Mouse (Mus musculus): ENCODE measurements around the gene Ncor2.

- TF ChIP-seq EP300 (optimal IDR thresholded peaks at IDR 0.05) (no peak), CTCF (IDR thresholded peaks at IDR 0.05; ENCODE audit: low read depth) (no peak)
Measured at GRCm38 (mm10) chr5:125193478-125194439, 14.7 kb upstream of the Ncor2 start.
